Mouse (Mus musculus) small intestine, adult 2 months (tissue): Measurements from ENCODE around the gene Trmu.

Source experiments
- CTCF ChIP-seq: fragments of 200-500 bp; IDR thresholded peaks from 2 replicates; pipeline ENCODE4 v1.5.1; 2012; ENCODE audit warnings: low read depth, mild to moderate bottlenecking, control low read depth, inconsistent platforms, low read length, moderate library complexity, mixed read lengths; ENCODE audit not compliant: insufficient replicate concordance, insufficient read length; ENCODE audit errors: extremely low read depth
- POLR2A ChIP-seq: fragments of 200-500 bp; IDR thresholded peaks from 2 replicates; pipeline ENCODE4 v1.6.1; 2012; ENCODE audit warnings: low read depth, mild to moderate bottlenecking, control low read depth, inconsistent platforms, low read length, moderate library complexity

GRCm38 (mm10) chr15:85892498-85893118, 13.5 kb downstream of the Trmu start:
- TF ChIP-seq CTCF (no peak), POLR2A (no peak)
